ENCODE assay signal across 23 mouse cellular contexts in the genomic region with DNA sequence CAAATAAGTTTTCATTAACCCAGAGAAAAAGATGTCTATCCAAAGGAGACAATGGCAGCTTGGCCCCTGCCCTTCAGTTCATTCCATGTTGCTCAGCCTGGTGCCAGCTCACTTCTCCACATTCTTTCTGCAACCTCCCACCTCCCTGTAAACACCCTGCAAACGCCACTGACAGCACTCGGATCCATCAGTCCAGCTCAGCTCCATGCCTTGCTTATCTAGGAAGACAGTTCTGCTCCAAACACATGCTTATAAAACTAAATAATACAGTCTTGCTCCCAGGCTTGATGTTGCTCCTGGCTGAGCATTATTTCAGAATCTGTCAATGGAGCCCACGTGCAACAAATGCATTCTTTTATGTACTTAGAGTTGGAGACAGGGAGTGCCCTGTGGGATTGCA. TPM values are rescaled to one million over a fixed set of nuclear protein-coding genes. Genes with fewer than 3 reads are reported as not detected.
DNase-seq lines count a peak whose midpoint lies in the region; ATAC-seq lines count a peak whose summit lies in the region.
"Had no signal": no experiment of that assay in that cellular context is flagged by ENCODE, and none has a peak within 500 bp of the region (broad histone marks: within the 10 kb centered on the region; RNA-seq: fewer than 3 reads in every experiment).

No protein-coding gene starts in this region.

- H3K27me3 ChIP-seq in heart, embryonic 10.5 days (ENCODE audit: insufficient read depth, poor library complexity, severe bottlenecking) = no peaks in the 10 kb centered on the region
- H3K27me3 ChIP-seq in heart, embryonic 15.5 days = no peaks in the 10 kb centered on the region
- H3K27me3 ChIP-seq in lung, embryonic 16.5 days (ENCODE audit: control insufficient read depth, insufficient read depth, low read depth, low read length) = no peaks in the 10 kb centered on the region
- H3K27me3 ChIP-seq: embryonic facial prominence, embryonic 13.5 days; hindbrain, embryonic 12.5 days; limb, embryonic 13.5 days; midbrain, embryonic 12.5 days; neural tube, embryonic 12.5 days had no signal

- 0 out of 2 replicates have a peak overlapping the region, but pooled peaks have one; percentile 23 for H3K4me2 ChIP-seq in heart, embryonic 15.5 days
- H3K4me2 ChIP-seq in lung, embryonic 16.5 days (ENCODE audit: low read depth, low read length) = no peak overlapping the region
- H3K4me2 ChIP-seq: embryonic facial prominence, embryonic 13.5 days; hindbrain, embryonic 12.5 days; limb, embryonic 13.5 days; liver, embryonic 11.5 days; midbrain, embryonic 12.5 days; neural tube, embryonic 12.5 days had no signal

- no peak for ATAC-seq in heart, embryonic 15.5 days (replicated peaks; ENCODE audit: insufficient number of reproducible peaks, insufficient read depth, low FRiP score, low read depth)
- 0 out of 2 replicates have a peak, but pooled peaks have one; percentile 11 for ATAC-seq in lung, embryonic 16.5 days (ENCODE audit: low read depth)
- ATAC-seq: activated CD4-positive, CD25-positive, alpha-beta regulatory T cell, adult 4 months; CD4-positive, CD25-positive, alpha-beta regulatory T cell, adult 4 months; forebrain, embryonic 16.5 days had no signal

- H3K9me3 ChIP-seq in heart, embryonic 10.5 days = no peaks in the 10 kb centered on the region
- no peaks in the 10 kb centered on the region for H3K9me3 ChIP-seq in heart, embryonic 15.5 days (replicated peaks)
- H3K9me3 ChIP-seq in lung, embryonic 16.5 days (ENCODE audit: control insufficient read depth, low read length) = no peaks in the 10 kb centered on the region
- H3K9me3 ChIP-seq: embryonic facial prominence, embryonic 13.5 days; forebrain, embryonic 10.5 days; hindbrain, embryonic 12.5 days; limb, embryonic 13.5 days; midbrain, embryonic 12.5 days; neural tube, embryonic 12.5 days had no signal

- 38% methylated on average over 3 of the region's 3 CpGs for WGBS in heart, embryonic 10.5 days
- WGBS in heart, embryonic 15.5 days = 22% methylated on average over 3 of the region's 3 CpGs
- 11% methylated on average over 3 of the region's 3 CpGs for WGBS in lung, embryonic 16.5 days

- peak overlapping the region; percentile 66; the same call in 1 of the 2 replicates for H3K27ac ChIP-seq in heart, embryonic 10.5 days
- peak overlapping the region; percentile 79 for H3K27ac ChIP-seq in heart, embryonic 15.5 days
- no peak overlapping the region for H3K27ac ChIP-seq in lung, embryonic 16.5 days (ENCODE audit: low read length)
- H3K27ac ChIP-seq: embryonic facial prominence, embryonic 13.5 days; forebrain, embryonic 10.5 days; hindbrain, embryonic 12.5 days; limb, embryonic 13.5 days; midbrain, embryonic 12.5 days; neural tube, embryonic 12.5 days had no signal

- peaks cover 45% of the 10 kb centered on the region for H3K4me1 ChIP-seq in heart, embryonic 10.5 days
- peaks cover 52% of the 10 kb centered on the region for H3K4me1 ChIP-seq in heart, embryonic 15.5 days (replicated peaks)
- peaks cover 5% of the 10 kb centered on the region; the same call in 1 of the 2 replicates for H3K4me1 ChIP-seq in lung, embryonic 16.5 days (replicated peaks; ENCODE audit: control insufficient read depth, insufficient read depth, low read length)
- H3K4me1 ChIP-seq: forebrain, embryonic 10.5 days; midbrain, embryonic 12.5 days; neural tube, embryonic 12.5 days had no signal

- H3K9ac ChIP-seq in heart, embryonic 15.5 days = no peak overlapping the region
- no peak overlapping the region for H3K9ac ChIP-seq in lung, embryonic 16.5 days (ENCODE audit: low read length)
- H3K9ac ChIP-seq: embryonic facial prominence, embryonic 13.5 days; hindbrain, embryonic 12.5 days; limb, embryonic 13.5 days; midbrain, embryonic 12.5 days; neural tube, embryonic 12.5 days had no signal

- no peak overlapping the region for H3K4me3 ChIP-seq in heart, embryonic 10.5 days
- H3K4me3 ChIP-seq in heart, embryonic 15.5 days = no peak overlapping the region
- H3K4me3 ChIP-seq in lung, embryonic 16.5 days (ENCODE audit: low read length) = no peak overlapping the region
- H3K4me3 ChIP-seq: embryonic facial prominence, embryonic 13.5 days; forebrain, embryonic 10.5 days; hindbrain, embryonic 12.5 days; limb, embryonic 13.5 days; midbrain, embryonic 12.5 days; myocyte; neural tube, embryonic 12.5 days had no signal

- DNase-seq in heart, embryonic 10.5 days (ENCODE audit: low spot score) = no peak
- no peak for DNase-seq in heart, adult 11 months
- DNase-seq in heart, adult 9 months (ENCODE audit: low spot score in 2 of 2) = no peak
- no peak for DNase-seq in lung, adult 18-20 months
- peak; percentile 56 for DNase-seq in NIH3T3 (ENCODE audit: low read depth)
- no peak for DNase-seq in left cerebral cortex, adult 9 months (ENCODE audit: low spot score in 2 of 2)
- DNase-seq: layer of hippocampus, adult 9-11 months; right cerebral cortex, adult 18-20 months; spleen, adult 18-20 months; thymus, postnatal 4 days had no signal

- H3K36me3 ChIP-seq in heart, embryonic 10.5 days = no peaks in the 10 kb centered on the region
- no peaks in the 10 kb centered on the region for H3K36me3 ChIP-seq in heart, embryonic 15.5 days
- no peaks in the 10 kb centered on the region for H3K36me3 ChIP-seq in lung, embryonic 16.5 days (ENCODE audit: control insufficient read depth, insufficient read depth, low read length)
- H3K36me3 ChIP-seq: embryonic facial prominence, embryonic 13.5 days; forebrain, embryonic 10.5 days; hindbrain, embryonic 12.5 days; limb, embryonic 13.5 days; midbrain, embryonic 12.5 days; neural tube, embryonic 12.5 days had no signal

RNA-seq across cellular contexts. Expression of a gene that starts 22.2 kb away (rescaled TPM):
- 78.2 and 78.6 TPM in 2 replicates for polyA plus RNA-seq in heart, embryonic 10.5 days (2016; fragmentation: Nextera tagmentation; extraction: Ambion mirVana)
- polyA plus RNA-seq in heart, embryonic 15.5 days (2015; fragmentation: Nextera tagmentation; extraction: Ambion mirVana) = 108 and 121 TPM in 2 replicates
- polyA plus RNA-seq in lung, embryonic 16.5 days (2015; fragmentation: Nextera tagmentation; extraction: Ambion mirVana) = 97.7 and 107 TPM in 2 replicates

RNA-seq across cellular contexts. Expression of a gene that starts 29.9 kb away (rescaled TPM):
- 17.0 and 18.8 TPM in 2 replicates for polyA plus RNA-seq in heart, embryonic 10.5 days (2016; fragmentation: Nextera tagmentation; extraction: Ambion mirVana)
- 14.3 and 18.3 TPM in 2 replicates for polyA plus RNA-seq in heart, embryonic 15.5 days (2015; fragmentation: Nextera tagmentation; extraction: Ambion mirVana)
- 22.8 and 23.4 TPM in 2 replicates for polyA plus RNA-seq in lung, embryonic 16.5 days (2015; fragmentation: Nextera tagmentation; extraction: Ambion mirVana)
